Mouse (Mus musculus) embryonic facial prominence, embryonic 11.5 days (tissue): ENCODE measurements around the gene Nop9. TPM values are rescaled to one million over a fixed set of nuclear protein-coding genes. Genes with fewer than 3 reads are reported as not detected.

Source experiments
- ATAC-seq: fragments of 200-750 bp; cut with Nextera tagmentation; replicated peaks from 2 replicates; pipeline ENCODE4 v1.8.0; 2017; ENCODE audit warnings: low read depth; ENCODE audit not compliant: insufficient number of reproducible peaks, low FRiP score, low TSS enrichment
- DNase-seq: peaks from one replicate; pipeline ENCODE4 v3.0.0-alpha.2; 2015; ENCODE audit warnings: low spot score
- H3K27ac ChIP-seq: fragments of 300-500 bp; sonication (generic); replicated peaks from 2 replicates; pipeline ENCODE4 v1.5.1; 2014; ENCODE audit warnings: mild to moderate bottlenecking, low read depth, low read length, control low read depth
- H3K27me3 ChIP-seq: fragments of 300-500 bp; sonication (generic); 2 replicates; pipeline ENCODE4 v1.6.1; 2014; ENCODE audit warnings: mild to moderate bottlenecking, low read length, moderate library complexity, mixed read lengths; ENCODE audit not compliant: control insufficient read depth, insufficient read depth
- H3K36me3 ChIP-seq: fragments of 300-500 bp; sonication (generic); replicated peaks from 2 replicates; pipeline ENCODE4 v1.6.1; 2014; ENCODE audit warnings: low read depth, mild to moderate bottlenecking, low read length, moderate library complexity, mixed read lengths; ENCODE audit not compliant: control insufficient read depth, insufficient read depth
- H3K4me1 ChIP-seq: fragments of 300-500 bp; sonication (generic); 2 replicates; pipeline ENCODE4 v1.6.1; 2014; ENCODE audit warnings: low read length, mixed read lengths; ENCODE audit not compliant: control insufficient read depth, insufficient read depth
- H3K4me2 ChIP-seq: fragments of 300-500 bp; sonication (generic); 2 replicates; pipeline ENCODE4 v1.6.1; 2014; ENCODE audit warnings: low read depth, mild to moderate bottlenecking, control low read depth, low read length, moderate library complexity
- H3K4me3 ChIP-seq: fragments of 300-500 bp; sonication (generic); 2 replicates; pipeline ENCODE4 v1.5.1; 2014; ENCODE audit warnings: low read depth, low read length, control low read depth
- H3K9ac ChIP-seq: fragments of 300-500 bp; sonication (generic); replicated peaks from 2 replicates; pipeline ENCODE4 v1.6.1; 2014; ENCODE audit warnings: mild to moderate bottlenecking, control low read depth, low read length
- H3K9me3 ChIP-seq: fragments of 300-500 bp; sonication (generic); replicated peaks from 2 replicates; pipeline ENCODE4 v1.6.1; 2016; ENCODE audit warnings: mild to moderate bottlenecking, low read length, inconsistent platforms, mixed read lengths; ENCODE audit not compliant: control insufficient read depth
- WGBS: fragments of 180-500 bp; shearing (Covaris S2); extraction: QIAGEN DNeasy Blood & Tissue Kit; methylation state at CpG from one replicate; pipeline ENCODE4 v1.1.7; 2014; 5-methylcytosine and 5-hydroxymethylcytosine counted together
- polyA plus RNA-seq: library from polyadenylated mRNA; unstranded; fragments of >200 nt; fragmentation: Nextera tagmentation; extraction: Ambion mirVana; gene quantifications from 2 replicates; pipeline ENCODE4 v1.2.1, GENCODE M21; 2014

Nop9 gene
- polyA plus RNA-seq, 1 experiment from 2014 or later = 59.4 TPM

DNA sequence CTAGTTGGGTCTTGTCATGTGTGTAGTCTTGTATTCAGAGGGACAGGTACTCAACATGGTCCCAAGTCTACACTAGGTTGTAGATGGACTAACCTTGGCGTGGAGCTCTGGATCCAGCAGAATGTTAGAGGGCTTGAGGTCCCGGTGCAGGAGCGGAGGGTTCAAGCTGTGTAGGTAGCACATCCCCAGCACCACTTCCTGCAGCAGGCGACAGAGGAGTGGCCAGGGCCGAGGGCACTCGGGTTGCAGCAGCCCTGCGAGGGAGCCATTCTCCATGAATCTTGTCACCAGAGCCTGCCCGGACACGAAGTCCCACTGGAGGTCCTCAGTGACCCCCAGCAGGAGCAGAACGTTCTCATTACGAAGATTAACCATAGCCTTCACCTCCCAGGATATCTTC is 42.2 kb downstream of the Nop9 start:
- DNase-seq (no peak), ATAC-seq (no peak)
- WGBS = 26% methylated on average over 11 of the region's 11 CpGs
- H3K4me2 ChIP-seq = no peak overlapping the region
- H3K4me3 ChIP-seq = no peak overlapping the region
- no peaks in the 10 kb centered on the region for H3K36me3 ChIP-seq
- H3K4me1 ChIP-seq = no peaks in the 10 kb centered on the region
- no peak overlapping the region for H3K27ac ChIP-seq
- no peaks in the 10 kb centered on the region for H3K9me3 ChIP-seq
- no peak overlapping the region for H3K9ac ChIP-seq
- no peaks in the 10 kb centered on the region; the same call in none of the 2 replicates for H3K27me3 ChIP-seq

DNA sequence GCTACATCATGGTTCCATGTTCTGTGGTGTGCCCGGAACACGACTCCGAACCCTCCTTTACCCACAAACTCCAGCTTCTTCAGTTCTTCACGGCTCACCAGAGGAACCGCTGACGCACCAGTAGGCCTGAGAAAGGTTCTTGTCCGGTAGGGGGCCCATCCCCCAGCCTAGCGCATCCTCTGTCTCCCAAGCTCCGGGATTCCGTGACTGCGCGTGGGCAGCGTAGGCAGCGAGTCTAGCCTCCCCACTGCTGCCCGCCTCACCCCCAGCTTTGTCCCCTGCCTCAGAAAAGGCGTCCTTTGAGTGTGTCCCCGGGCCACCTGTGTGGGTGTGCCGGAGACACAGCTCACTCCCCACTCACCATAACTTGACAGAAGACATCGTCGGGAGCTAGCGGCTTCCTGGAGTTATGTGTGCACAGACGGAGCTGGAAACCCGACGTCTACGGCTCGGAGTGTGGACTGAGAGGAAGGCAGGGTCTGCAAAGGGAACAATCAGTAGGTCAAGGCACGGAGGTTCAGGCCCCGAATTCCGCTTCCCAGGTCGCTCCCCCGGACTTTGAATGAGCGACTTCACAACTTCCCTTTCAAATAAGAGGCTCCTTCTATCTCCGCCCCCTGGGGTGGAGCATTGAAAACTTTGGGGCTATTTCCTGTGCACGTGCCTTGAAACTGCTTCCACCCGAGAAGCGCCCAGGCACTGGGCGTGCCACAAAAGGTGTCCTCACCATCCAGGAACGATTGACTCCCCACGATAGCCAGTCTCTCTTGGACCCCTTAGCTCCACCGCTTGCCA is 43.0 kb downstream of the Nop9 start, which contains the start of gene Ripk3:
Gene Ripk3, minus strand, starts transcription at position 610 of the 795 bp plus-strand sequence.
- ATAC-seq (no peak), DNase-seq (peak; percentile 56)
- no peaks in the 10 kb centered on the region; the same call in none of the 2 replicates for H3K27me3 ChIP-seq
- peak within 1 kb of the TSS; percentile 42 for H3K4me3 ChIP-seq
- H3K9ac ChIP-seq = peak within 1 kb of the TSS; percentile 37; the same call in 1 of the 2 replicates
- 3% methylated on average over 40 of the region's 40 CpGs for WGBS
- no peaks in the 10 kb centered on the region for H3K9me3 ChIP-seq
- H3K36me3 ChIP-seq = no peaks in the 10 kb centered on the region
- no peak within 1 kb of the TSS for H3K27ac ChIP-seq
- H3K4me1 ChIP-seq = no peaks in the 10 kb centered on the region
- H3K4me2 ChIP-seq = peak within 1 kb of the TSS; percentile 57

DNA sequence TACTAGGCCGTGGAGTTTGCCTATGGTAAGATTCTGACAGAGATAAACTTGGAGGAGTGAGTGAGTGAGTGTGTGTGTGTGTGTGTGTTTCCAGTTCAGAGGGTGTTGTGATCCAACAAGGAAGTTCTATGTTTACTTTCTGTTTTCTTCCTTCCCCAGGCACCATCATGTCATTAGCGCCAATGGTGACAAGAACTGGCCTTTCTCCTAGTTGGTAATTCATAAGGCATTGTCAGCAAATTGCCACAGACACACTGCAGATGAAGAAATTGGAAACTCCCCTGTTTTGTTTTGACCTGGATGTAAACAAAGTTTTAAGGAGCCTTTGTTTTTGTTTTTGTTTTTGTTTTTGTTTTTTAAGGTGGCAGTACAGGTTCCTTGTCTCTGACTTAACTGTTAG is 48.0 kb downstream of the Nop9 start:
- no peak for DNase-seq
- H3K4me2 ChIP-seq = no peak overlapping the region
- no peak for ATAC-seq
- H3K36me3 ChIP-seq = no peaks in the 10 kb centered on the region
- no peak overlapping the region for H3K27ac ChIP-seq
- no peaks in the 10 kb centered on the region; the same call in none of the 2 replicates for H3K27me3 ChIP-seq
- H3K9ac ChIP-seq = no peak overlapping the region
- WGBS = 75% methylated on average over 2 of the region's 2 CpGs
- no peak overlapping the region for H3K4me3 ChIP-seq
- H3K4me1 ChIP-seq = no peaks in the 10 kb centered on the region
- H3K9me3 ChIP-seq = no peaks in the 10 kb centered on the region

DNA sequence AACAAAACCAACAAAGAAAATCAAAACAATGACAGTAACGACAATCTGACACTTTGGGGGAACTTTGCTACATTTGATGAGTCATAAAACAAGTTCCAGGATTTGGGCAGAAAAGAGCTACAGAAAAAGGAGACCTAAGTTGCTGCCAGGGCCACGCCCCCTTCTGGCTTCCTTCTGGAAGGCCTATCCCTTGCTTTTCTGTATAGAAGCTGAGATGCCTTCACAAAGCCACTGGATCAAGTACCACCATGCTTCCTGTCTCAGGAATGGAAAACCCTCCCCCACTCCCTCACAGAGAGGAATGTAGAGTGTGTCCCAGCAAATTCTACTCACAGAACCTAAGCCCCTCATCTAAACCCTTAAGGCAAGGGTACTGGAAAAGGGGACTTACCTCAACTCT is 48.5 kb downstream of the Nop9 start:
- no peak for ATAC-seq
- H3K4me2 ChIP-seq = no peak overlapping the region
- WGBS = 63% methylated on average over 2 of the region's 2 CpGs

DNA sequence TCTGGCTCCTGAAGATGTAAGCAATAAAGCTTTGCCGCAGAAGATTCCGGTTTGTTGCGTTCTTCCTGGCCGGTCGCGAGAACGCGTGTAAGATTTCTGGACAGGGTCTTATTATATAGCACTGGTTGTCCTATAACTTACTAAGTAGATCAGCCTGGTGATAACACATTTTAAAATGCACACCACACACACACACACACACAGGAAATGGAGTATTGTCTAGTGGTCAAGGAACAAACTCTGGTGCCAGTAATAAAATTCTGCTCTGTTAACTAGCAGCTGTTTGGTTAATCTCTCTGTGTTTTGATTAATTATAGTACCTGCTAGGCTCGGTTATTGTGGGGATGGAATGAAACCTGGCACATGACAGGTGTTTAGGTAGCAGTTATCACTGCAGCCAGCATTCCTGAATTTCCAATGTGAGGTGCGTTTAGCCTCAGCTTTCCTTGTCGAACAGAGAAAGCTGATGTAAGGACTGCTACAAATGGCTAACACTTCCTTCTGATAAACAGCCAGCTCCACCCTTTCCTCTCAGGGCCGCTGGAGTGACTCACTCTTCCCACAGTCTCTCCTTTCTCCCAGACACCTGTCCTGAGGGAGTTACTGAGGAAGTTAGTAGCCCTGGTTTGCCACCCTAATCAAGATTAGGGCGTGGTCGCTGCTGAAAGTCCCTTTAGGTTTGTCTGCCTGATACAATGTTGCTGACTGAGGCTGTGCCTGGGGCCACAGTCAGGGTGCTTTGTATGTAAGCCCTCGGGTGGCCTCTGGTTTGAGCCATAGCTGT is 50.1 kb downstream of the Nop9 start:
- H3K9ac ChIP-seq = no peak overlapping the region
- ATAC-seq (no peak), DNase-seq (no peak)
- no peaks in the 10 kb centered on the region for H3K9me3 ChIP-seq
- 86% methylated on average over 15 of the region's 15 CpGs for WGBS
- H3K4me1 ChIP-seq = no peaks in the 10 kb centered on the region
- H3K27me3 ChIP-seq = no peaks in the 10 kb centered on the region
- H3K4me3 ChIP-seq = no peak overlapping the region
- no peak overlapping the region for H3K4me2 ChIP-seq
- no peaks in the 10 kb centered on the region for H3K36me3 ChIP-seq
- no peak overlapping the region for H3K27ac ChIP-seq

More for the DNA sequence above, 48.5 kb downstream of the Nop9 start:
- DNase-seq = no peak
- Histone ChIP-seq H3K9ac (no peak overlapping the region), H3K27me3 (no peaks in the 10 kb centered on the region), H3K4me3 (no peak overlapping the region), H3K9me3 (no peaks in the 10 kb centered on the region), H3K4me1 (no peaks in the 10 kb centered on the region), H3K36me3 (no peaks in the 10 kb centered on the region), H3K27ac (no peak overlapping the region)

Other genes with a start within 250 kb of the Nop9 start
- 0.24 and 0.29 TPM in 2 replicates for gene Cpne6, start 235.2 kb upstream of the Nop9 start, polyA plus RNA-seq
- gene Nrl, start 220.7 kb upstream of the Nop9 start, polyA plus RNA-seq = not detected in 2 replicates
- gene Pck2, start 205.4 kb upstream of the Nop9 start, polyA plus RNA-seq = 12.7 and 14.6 TPM in 2 replicates
- gene Dcaf11, start 185.7 kb upstream of the Nop9 start, polyA plus RNA-seq = 69.7 and 76.6 TPM in 2 replicates
- not detected in 2 replicates for gene A730061H03Rik, start 185.3 kb upstream of the Nop9 start, polyA plus RNA-seq
- gene Fitm1, start 170.1 kb upstream of the Nop9 start, polyA plus RNA-seq = 3.6 and 5.9 TPM in 2 replicates
- 136 and 139 TPM in 2 replicates for gene Psme1, start 167.6 kb upstream of the Nop9 start, polyA plus RNA-seq
- gene Emc9, start 160.4 kb upstream of the Nop9 start, polyA plus RNA-seq = 3.8 and 5.3 TPM in 2 replicates
- gene Psme2, start 154.6 kb upstream of the Nop9 start, polyA plus RNA-seq = 237 and 259 TPM in 2 replicates
- 9.7 and 11.8 TPM in 2 replicates for gene Rnf31, start 154.0 kb upstream of the Nop9 start, polyA plus RNA-seq
- 4.9 and 5.2 TPM in 2 replicates for gene Irf9, start 142.1 kb upstream of the Nop9 start, polyA plus RNA-seq
- gene Rec8, start 127.7 kb upstream of the Nop9 start, polyA plus RNA-seq = 3.8 and 4.2 TPM in 2 replicates
- gene Ipo4, start 109.7 kb upstream of the Nop9 start, polyA plus RNA-seq = 85.0 and 86.9 TPM in 2 replicates
- gene Gm49378, start 107.8 kb upstream of the Nop9 start, polyA plus RNA-seq = 2.6 and 3.5 TPM in 2 replicates
- 68.4 and 70.2 TPM in 2 replicates for gene Tm9sf1, start 101.9 kb upstream of the Nop9 start, polyA plus RNA-seq
- 0.38 and 0.84 TPM in 2 replicates for gene Tssk4, start 95.5 kb upstream of the Nop9 start, polyA plus RNA-seq
- gene Mdp1, start 85.2 kb upstream of the Nop9 start, polyA plus RNA-seq = 62.5 and 63.6 TPM in 2 replicates
- 60.7 and 67.7 TPM in 2 replicates for gene Gmpr2, start 73.8 kb upstream of the Nop9 start, polyA plus RNA-seq
- 622 and 636 TPM in 2 replicates for gene Nedd8, start 73.6 kb upstream of the Nop9 start, polyA plus RNA-seq
- 61.3 and 67.7 TPM in 2 replicates for gene Tinf2, start 63.9 kb upstream of the Nop9 start, polyA plus RNA-seq
- 1.1 and 1.5 TPM in 2 replicates for gene Tgm1, start 31.8 kb upstream of the Nop9 start, polyA plus RNA-seq
- 19.9 and 21.5 TPM in 2 replicates for gene Rabggta, start 23.4 kb upstream of the Nop9 start, polyA plus RNA-seq
- 75.9 and 84.8 TPM in 2 replicates for gene Dhrs1, start within 50 bp of the Nop9 start, polyA plus RNA-seq
- 0.18 and 0.35 TPM in 2 replicates for gene Cideb, start 12.8 kb downstream of the Nop9 start, polyA plus RNA-seq
- gene Ltb4r2, start 15.7 kb downstream of the Nop9 start, polyA plus RNA-seq = 0.31 and 0.34 TPM in 2 replicates
- not detected in 2 replicates for gene Ltb4r1, start 20.3 kb downstream of the Nop9 start, polyA plus RNA-seq
- gene Adcy4, start 38.4 kb downstream of the Nop9 start, polyA plus RNA-seq = 10.6 and 13.0 TPM in 2 replicates
- 33.7 and 38.8 TPM in 2 replicates for gene Ripk3, start 43.2 kb downstream of the Nop9 start, polyA plus RNA-seq
- gene Nfatc4, start 77.5 kb downstream of the Nop9 start, polyA plus RNA-seq = 53.7 and 61.6 TPM in 2 replicates
- gene Nynrin, start 108.3 kb downstream of the Nop9 start, polyA plus RNA-seq = 13.6 and 19.4 TPM in 2 replicates
- 0.07 and 0.17 TPM in 2 replicates for gene Cbln3, start 138.7 kb downstream of the Nop9 start, polyA plus RNA-seq
- gene Khnyn, start 139.3 kb downstream of the Nop9 start, polyA plus RNA-seq = 10.4 and 11.9 TPM in 2 replicates
- gene Sdr39u1, start 154.6 kb downstream of the Nop9 start, polyA plus RNA-seq = 55.7 and 59.4 TPM in 2 replicates
- gene Cma1, start 199.0 kb downstream of the Nop9 start, polyA plus RNA-seq = not detected in 2 replicates
- gene Cma2, start 205.3 kb downstream of the Nop9 start, polyA plus RNA-seq = not detected in 2 replicates